Mouse (Mus musculus) limb, embryonic 12.5 days (tissue): ENCODE measurements around the gene Ado. TPM values are rescaled to one million over a fixed set of nuclear protein-coding genes. Genes with fewer than 3 reads are reported as not detected.

Experiments used
- ATAC-seq: fragments of 200-750 bp; cut with Nextera tagmentation; 2 replicates; pipeline ENCODE4 v1.8.0; 2017; ENCODE audit warnings: low read depth, moderate TSS enrichment; ENCODE audit not compliant: insufficient number of reproducible peaks, insufficient read depth, low FRiP score, low TSS enrichment
- H3K27ac ChIP-seq: fragments of 300-500 bp; sonication (generic); 2 replicates; pipeline ENCODE4 v1.5.1; 2016; ENCODE audit warnings: mild to moderate bottlenecking, moderate library complexity
- H3K27me3 ChIP-seq: fragments of 300-500 bp; sonication (generic); 2 replicates; pipeline ENCODE4 v1.6.1; 2016; ENCODE audit warnings: mild to moderate bottlenecking, moderate library complexity
- H3K36me3 ChIP-seq: fragments of 300-500 bp; sonication (generic); 2 replicates; pipeline ENCODE4 v1.6.1; 2016; ENCODE audit warnings: mild to moderate bottlenecking, moderate library complexity
- H3K4me1 ChIP-seq: fragments of 300-500 bp; sonication (generic); replicated peaks from 2 replicates; pipeline ENCODE4 v1.6.1; 2016
- H3K4me2 ChIP-seq: fragments of 300-500 bp; sonication (generic); 2 replicates; pipeline ENCODE4 v1.6.1; 2016; ENCODE audit warnings: mild to moderate bottlenecking, moderate library complexity
- H3K4me3 ChIP-seq: fragments of 300-500 bp; sonication (generic); replicated peaks from 2 replicates; pipeline ENCODE4 v1.5.1; 2016; ENCODE audit warnings: mild to moderate bottlenecking
- H3K9ac ChIP-seq: fragments of 300-500 bp; sonication (generic); replicated peaks from 2 replicates; pipeline ENCODE4 v1.6.1; 2016; ENCODE audit warnings: mild to moderate bottlenecking, moderate library complexity
- H3K9me3 ChIP-seq: fragments of 300-500 bp; sonication (generic); 2 replicates; pipeline ENCODE4 v1.6.1; 2016; ENCODE audit warnings: mild to moderate bottlenecking, moderate library complexity
- WGBS: fragments of 180-500 bp; shearing (Covaris S2); methylation state at CpG from one replicate; pipeline ENCODE4 v1.1.7; 2016; 5-methylcytosine and 5-hydroxymethylcytosine counted together
- polyA plus RNA-seq: library from polyadenylated mRNA; unstranded; fragments of >200 nt; fragmentation: Nextera tagmentation; extraction: Ambion mirVana; gene quantifications from 2 replicates; pipeline ENCODE4 v1.2.1, GENCODE M21; 2016

Ado gene
- polyA plus RNA-seq: 80.9 and 81.4 TPM in 2 replicates

DNA sequence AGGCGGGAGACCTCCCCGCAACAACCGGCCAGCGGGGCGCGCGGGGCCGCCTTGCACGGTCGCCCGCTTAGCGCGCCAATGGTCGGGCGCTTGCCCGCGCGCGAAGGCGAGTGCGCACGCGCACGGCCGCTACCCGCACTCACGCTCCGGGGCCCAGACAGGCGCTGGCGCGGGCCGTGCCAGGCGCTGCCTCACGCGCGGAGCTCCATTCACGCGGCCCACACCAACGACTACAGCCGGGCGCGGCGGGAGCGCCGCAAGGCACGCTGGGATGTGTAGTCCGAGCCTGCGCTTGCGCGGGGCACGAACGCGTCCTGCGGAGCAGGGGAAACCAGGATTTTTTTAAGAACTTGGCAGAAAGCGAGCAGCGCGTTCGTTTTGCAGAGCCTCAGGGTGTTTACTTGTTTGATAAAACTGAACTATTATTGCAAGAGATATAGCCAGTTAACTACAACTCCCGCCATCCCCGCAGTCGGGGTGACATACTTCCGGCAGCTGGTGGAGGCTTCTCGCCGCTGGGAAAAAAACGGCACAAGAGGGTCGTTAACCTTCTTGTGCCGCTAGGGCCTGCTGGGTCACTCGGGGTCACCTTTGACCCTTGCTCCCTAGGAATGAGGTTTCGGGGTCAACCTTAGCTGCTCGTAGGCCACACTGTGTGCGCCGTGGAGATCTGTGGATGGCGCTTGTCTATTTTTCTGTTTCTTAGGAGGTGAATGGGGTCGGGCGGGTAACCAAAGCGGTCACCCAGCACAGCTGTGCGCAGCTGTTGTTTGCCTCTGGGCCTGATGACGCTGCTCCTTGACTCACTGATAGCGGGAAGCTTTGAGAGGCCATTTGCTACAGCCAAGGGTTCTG lies at the start of gene Ado:
Gene Ado (minus strand): TSS at position 79 of the 855 bp plus-strand sequence.
- peak within 1 kb of the TSS; percentile 94 for H3K9ac ChIP-seq
- H3K9me3 ChIP-seq: no peaks in the 10 kb centered on the region
- H3K4me2 ChIP-seq: peak within 1 kb of the TSS; percentile 96
- H3K36me3 ChIP-seq: peaks cover 7% of the 10 kb centered on the region; the same call in 1 of the 2 replicates
- under 1% methylated on average over 79 of the region's 79 CpGs for WGBS
- peak; percentile 92 for ATAC-seq
- H3K4me1 ChIP-seq: peaks cover 30% of the 10 kb centered on the region
- H3K27me3 ChIP-seq: no peaks in the 10 kb centered on the region
- H3K27ac ChIP-seq: peak within 1 kb of the TSS; percentile 96
- peak within 1 kb of the TSS; percentile 85 for H3K4me3 ChIP-seq

DNA sequence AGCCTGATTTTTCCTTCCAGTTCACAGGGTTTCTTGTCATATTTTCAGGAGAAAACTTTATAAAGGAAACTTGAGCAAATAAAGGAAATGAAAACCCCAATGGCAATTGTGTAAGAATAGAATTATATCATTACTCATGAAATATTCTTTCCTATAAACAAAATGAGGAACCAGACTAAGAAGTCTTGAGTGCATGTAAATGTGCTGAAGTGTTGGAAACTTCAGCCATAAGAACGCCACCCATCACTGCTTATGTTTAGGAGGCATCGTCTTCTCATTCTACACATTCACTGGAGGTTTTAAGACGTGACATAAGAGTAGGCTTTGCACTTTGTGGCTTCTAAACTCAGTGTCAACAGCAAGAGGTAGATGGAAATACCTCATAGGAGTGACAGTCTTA lies 46.5 kb upstream of the Ado start:
- Histone ChIP-seq H3K36me3 (no peaks in the 10 kb centered on the region), H3K27ac (no peak overlapping the region), H3K4me1 (no peaks in the 10 kb centered on the region), H3K4me2 (no peak overlapping the region), H3K4me3 (no peak overlapping the region), H3K9ac (no peak overlapping the region), H3K27me3 (no peaks in the 10 kb centered on the region), H3K9me3 (no peaks in the 10 kb centered on the region)
- ATAC-seq: no peak
- WGBS: 90% methylated on average over 3 of the region's 3 CpGs

DNA sequence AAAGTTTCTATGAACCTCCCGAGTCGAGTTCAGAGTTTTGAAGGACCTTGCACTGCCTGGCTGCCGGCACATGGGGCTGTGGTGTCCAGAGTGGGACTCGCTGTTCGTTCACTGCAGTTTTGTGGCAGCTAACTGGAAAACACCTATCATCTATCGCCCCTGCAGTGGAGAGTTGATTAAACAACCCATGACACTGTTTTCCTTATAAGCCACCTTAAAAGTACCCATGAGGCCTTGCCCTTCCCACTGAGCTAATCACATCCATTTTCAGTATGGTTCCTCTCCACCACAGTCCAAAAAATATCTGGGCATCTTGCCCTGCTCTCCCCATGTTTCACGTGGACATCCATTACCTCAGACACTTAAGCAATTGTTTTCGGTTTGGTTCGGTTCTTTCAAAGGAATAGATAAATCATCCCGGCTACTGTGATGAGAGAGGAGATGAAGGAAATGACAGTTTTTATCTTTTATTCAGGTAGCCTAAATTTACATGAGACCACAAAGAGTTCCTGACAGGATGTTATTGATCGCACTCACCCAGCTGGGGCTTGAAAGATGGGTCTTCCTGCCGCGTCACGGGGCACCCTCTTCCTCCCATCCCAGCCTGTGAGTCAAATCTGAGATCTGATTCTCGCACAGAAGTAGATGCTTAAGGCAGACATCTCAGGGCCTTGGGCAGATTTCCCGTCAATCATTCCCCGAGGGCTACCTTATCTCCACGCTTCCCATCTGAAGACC lies 37.3 kb upstream of the Ado start:
- WGBS: 88% methylated on average over 18 of the region's 18 CpGs
- no peak overlapping the region for H3K27ac ChIP-seq
- no peaks in the 10 kb centered on the region for H3K4me1 ChIP-seq
- no peak for ATAC-seq
- no peaks in the 10 kb centered on the region for H3K9me3 ChIP-seq
- no peaks in the 10 kb centered on the region for H3K36me3 ChIP-seq
- H3K4me2 ChIP-seq: no peak overlapping the region
- no peaks in the 10 kb centered on the region for H3K27me3 ChIP-seq
- no peak overlapping the region for H3K4me3 ChIP-seq
- H3K9ac ChIP-seq: no peak overlapping the region

DNA sequence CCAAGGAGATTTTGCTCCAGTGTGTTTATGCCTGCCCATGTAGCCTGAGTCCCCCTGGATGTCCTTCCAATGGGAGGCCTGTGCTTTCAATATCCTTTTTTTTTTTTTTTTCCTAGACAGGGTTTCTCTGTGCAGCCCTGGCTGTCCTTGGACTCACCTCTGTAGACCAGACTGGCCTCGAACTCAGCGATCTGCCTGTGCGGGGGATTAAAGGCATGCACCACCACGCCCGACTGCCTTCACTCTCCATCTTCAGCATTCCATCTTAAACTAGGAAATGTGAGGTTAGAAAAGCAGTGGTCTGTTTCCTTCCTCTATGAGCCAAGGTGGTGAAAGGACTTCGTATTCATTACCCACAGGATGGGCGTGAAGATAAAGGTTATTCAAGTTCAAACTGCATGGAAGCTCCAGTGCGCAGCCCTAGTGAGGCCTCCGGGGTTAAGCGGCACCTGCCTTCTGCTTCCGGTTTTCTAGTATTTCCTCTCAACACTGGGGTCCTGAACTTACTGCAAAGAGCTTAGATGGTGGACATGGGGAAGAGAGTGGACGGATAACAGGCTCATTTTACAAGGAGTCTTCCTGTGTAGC lies 33.0 kb upstream of the Ado start:
- Histone ChIP-seq H3K9me3 (no peaks in the 10 kb centered on the region), H3K4me1 (no peaks in the 10 kb centered on the region), H3K9ac (no peak overlapping the region), H3K27me3 (no peaks in the 10 kb centered on the region), H3K27ac (no peak overlapping the region), H3K4me3 (no peak overlapping the region), H3K36me3 (no peaks in the 10 kb centered on the region), H3K4me2 (no peak overlapping the region)
- no peak for ATAC-seq
- 87% methylated on average over 12 of the region's 12 CpGs for WGBS

DNA sequence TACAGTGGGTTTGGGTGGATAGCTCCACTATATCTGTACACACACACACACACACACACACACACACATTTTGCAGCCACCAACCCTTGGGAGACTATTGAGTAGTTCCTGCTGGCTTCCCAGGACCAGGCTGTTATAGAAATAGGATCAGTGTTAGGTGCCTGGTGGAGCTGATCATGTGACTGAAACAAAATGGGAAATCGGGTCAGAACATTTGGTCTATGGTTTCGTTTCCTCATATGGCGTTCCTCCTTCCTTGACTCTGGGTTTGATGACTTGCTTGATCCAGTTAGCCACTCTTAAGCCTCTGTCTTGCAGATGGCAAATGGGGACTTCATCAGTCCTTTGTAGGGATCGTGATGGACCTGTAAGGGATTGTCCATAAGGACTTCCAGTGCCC lies 31.1 kb upstream of the Ado start:
- no peaks in the 10 kb centered on the region for H3K27me3 ChIP-seq
- H3K36me3 ChIP-seq: no peaks in the 10 kb centered on the region
- no peaks in the 10 kb centered on the region for H3K4me1 ChIP-seq
- no peak overlapping the region for H3K4me3 ChIP-seq
- no peaks in the 10 kb centered on the region for H3K9me3 ChIP-seq
- 96% methylated on average over 4 of the region's 4 CpGs for WGBS
- H3K9ac ChIP-seq: no peak overlapping the region
- ATAC-seq: no peak
- no peak overlapping the region for H3K27ac ChIP-seq
- no peak overlapping the region for H3K4me2 ChIP-seq

DNA sequence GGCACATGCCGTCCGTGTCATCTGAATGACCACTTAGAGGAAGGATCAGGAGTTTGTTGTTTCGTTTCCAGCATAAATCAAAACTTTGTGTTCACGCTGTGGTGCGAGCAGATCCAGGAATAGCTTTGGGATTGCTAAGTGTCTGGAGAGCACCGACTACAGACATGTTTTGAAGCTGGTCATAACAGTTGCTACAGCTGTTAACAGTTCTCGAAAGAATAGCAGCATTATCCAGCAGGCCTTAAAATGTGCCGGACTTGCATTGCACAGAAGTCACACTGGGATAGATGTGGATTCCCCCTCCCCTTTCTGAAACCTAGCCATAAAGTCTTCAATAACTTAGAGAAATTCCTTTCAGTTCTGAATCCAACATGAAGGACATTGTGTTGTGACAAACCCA lies 24.6 kb upstream of the Ado start:
- Histone ChIP-seq H3K4me3 (no peak overlapping the region), H3K4me1 (peaks cover 8% of the 10 kb centered on the region), H3K27ac (peak overlapping the region; percentile 26; the same call in 1 of the 2 replicates), H3K36me3 (no peaks in the 10 kb centered on the region), H3K4me2 (no peak overlapping the region), H3K27me3 (no peaks in the 10 kb centered on the region), H3K9ac (no peak overlapping the region), H3K9me3 (no peaks in the 10 kb centered on the region)
- 56% methylated on average over 8 of the region's 8 CpGs for WGBS
- no peak for ATAC-seq

DNA sequence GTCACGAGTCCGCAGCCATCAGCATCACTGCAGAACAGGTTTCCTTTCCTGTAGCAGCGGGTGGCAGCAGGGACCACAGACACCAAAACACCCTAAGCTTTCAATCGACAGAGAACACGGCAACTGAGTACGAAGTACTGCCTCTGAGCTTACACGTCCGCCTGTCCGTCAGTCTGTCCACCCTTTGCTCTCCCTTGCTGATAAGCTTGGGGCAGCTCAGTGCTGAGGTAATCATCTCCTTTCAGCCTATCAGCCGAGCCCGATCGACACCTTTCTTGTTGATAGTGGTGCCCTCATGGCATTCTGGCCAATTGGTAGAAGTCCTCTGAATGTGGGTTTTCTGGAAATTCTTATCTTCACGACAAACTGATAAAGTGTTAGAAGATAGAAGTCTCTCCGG lies 22.7 kb upstream of the Ado start:
- Histone ChIP-seq H3K9me3 (no peaks in the 10 kb centered on the region), H3K4me3 (no peak overlapping the region), H3K27me3 (no peaks in the 10 kb centered on the region), H3K27ac (no peak overlapping the region), H3K4me1 (peaks cover 8% of the 10 kb centered on the region), H3K4me2 (no peak overlapping the region), H3K36me3 (no peaks in the 10 kb centered on the region), H3K9ac (no peak overlapping the region)
- WGBS: 91% methylated on average over 14 of the region's 14 CpGs
- no peak for ATAC-seq

DNA sequence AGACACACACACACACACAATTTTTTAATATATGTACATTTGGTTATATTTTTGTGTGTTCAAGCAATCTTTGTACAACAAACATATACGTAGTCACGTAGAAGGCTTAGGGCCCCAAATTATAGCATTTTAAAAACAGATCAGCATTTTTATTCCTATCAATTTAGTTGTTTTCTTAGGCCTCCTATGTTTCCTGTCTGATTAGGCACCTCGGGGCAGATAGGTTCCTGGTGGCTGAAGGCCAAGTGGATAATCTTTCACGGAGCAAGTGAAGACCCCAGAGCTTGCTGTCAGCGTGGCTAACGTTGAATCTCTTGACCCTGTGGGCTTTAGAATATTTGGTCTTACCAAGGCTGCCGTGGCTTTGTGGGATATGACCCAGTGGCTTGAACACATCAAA lies 20.8 kb upstream of the Ado start:
- no peak for ATAC-seq
- no peak overlapping the region for H3K27ac ChIP-seq
- H3K36me3 ChIP-seq: no peaks in the 10 kb centered on the region
- no peaks in the 10 kb centered on the region for H3K27me3 ChIP-seq
- 81% methylated on average over 7 of the region's 7 CpGs for WGBS
- no peak overlapping the region for H3K4me3 ChIP-seq
- peaks cover 8% of the 10 kb centered on the region for H3K4me1 ChIP-seq
- H3K9me3 ChIP-seq: no peaks in the 10 kb centered on the region
- no peak overlapping the region for H3K4me2 ChIP-seq
- H3K9ac ChIP-seq: no peak overlapping the region

DNA sequence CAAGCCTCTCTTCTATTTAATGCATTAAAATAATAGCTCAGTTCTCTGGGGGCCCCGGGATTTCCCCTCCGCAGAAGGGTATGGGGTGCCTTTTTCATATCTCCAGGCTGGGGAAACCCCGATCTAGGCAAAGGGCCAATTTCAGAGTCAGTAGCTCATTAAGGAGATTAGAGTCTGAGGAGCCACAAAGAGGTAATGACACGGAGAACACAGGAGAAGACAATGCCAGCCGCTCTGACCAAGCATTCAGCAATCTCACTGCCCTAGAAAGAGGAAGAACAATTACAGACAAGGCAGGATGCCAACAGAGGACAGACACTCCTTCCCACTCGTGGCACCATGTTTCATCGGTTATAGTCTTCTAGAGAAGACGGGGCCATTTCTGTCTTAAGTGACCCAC lies 17.3 kb upstream of the Ado start:
- Histone ChIP-seq H3K27ac (no peak overlapping the region), H3K36me3 (no peaks in the 10 kb centered on the region), H3K4me2 (no peak overlapping the region), H3K4me1 (no peaks in the 10 kb centered on the region), H3K4me3 (no peak overlapping the region), H3K9ac (no peak overlapping the region), H3K9me3 (no peaks in the 10 kb centered on the region), H3K27me3 (no peaks in the 10 kb centered on the region)
- no peak for ATAC-seq
- 75% methylated on average over 8 of the region's 8 CpGs for WGBS

DNA sequence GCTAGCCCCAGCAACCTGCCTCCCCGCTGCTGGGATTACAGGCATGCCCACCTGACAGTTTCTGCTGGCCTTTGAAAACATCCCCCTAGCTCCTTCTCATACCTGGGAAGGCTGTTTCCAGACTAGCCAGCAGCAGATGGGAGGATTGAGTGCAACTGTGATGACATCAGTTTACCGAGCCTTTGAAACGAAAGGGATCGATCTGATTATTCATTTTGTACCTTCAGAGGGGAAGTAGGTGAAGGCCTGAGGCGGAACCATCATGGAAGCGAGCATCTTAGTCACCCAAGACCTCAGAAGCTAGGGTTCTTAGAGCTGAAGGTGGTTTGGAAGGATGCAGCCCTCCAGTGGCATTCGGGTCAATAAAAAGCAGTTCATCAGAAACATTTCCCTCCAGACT lies 15.8 kb upstream of the Ado start:
- ATAC-seq: no peak
- WGBS: 91% methylated on average over 7 of the region's 7 CpGs
- peaks cover 4% of the 10 kb centered on the region; the same call in 1 of the 2 replicates for H3K27me3 ChIP-seq
- H3K4me2 ChIP-seq: no peak overlapping the region
- no peaks in the 10 kb centered on the region for H3K9me3 ChIP-seq
- H3K27ac ChIP-seq: no peak overlapping the region
- H3K9ac ChIP-seq: no peak overlapping the region
- H3K4me3 ChIP-seq: no peak overlapping the region
- H3K36me3 ChIP-seq: no peaks in the 10 kb centered on the region
- H3K4me1 ChIP-seq: no peaks in the 10 kb centered on the region

DNA sequence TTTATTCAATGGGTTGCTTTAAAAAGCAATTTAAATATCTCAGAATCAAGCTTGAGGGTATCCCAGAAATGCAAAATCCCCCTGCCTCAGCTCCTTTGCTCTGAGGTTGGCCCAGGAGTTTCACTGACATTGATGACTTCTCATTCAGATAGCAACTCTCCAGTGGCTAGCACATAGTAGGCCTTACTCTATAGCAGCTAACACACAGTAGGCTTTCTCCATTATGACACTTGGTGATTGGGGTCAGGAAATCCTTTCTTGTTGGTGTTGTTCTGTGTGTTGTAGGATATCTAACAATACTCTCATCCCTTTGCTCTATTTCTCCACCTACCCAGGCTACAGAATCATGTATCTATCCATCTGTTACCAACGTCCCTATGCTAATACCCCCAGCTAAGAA lies 12.4 kb upstream of the Ado start:
- H3K4me2 ChIP-seq: no peak overlapping the region
- no peak overlapping the region for H3K9ac ChIP-seq
- WGBS: 80% methylated on average over 1 of the region's 1 CpGs

More for the DNA sequence above, 12.4 kb upstream of the Ado start:
- Histone ChIP-seq H3K9me3 (no peaks in the 10 kb centered on the region), H3K27ac (no peak overlapping the region), H3K27me3 (peaks cover 4% of the 10 kb centered on the region; the same call in 1 of the 2 replicates), H3K36me3 (no peaks in the 10 kb centered on the region), H3K4me3 (no peak overlapping the region), H3K4me1 (no peaks in the 10 kb centered on the region)
- ATAC-seq: no peak
